Mouse (Mus musculus): ENCODE data around the gene Col23a1. TPM values are rescaled to one million over a fixed set of nuclear protein-coding genes. Genes with fewer than 3 reads are reported as not detected.

The Col23a1 gene
- polyA plus RNA-seq, 1 experiment from 2014 or later: 12.3 TPM

- Histone ChIP-seq H3K4me1 (ENCODE audit: control insufficient read depth, insufficient read depth, low read length) (peaks cover 6% of the 10 kb centered on the region; the same call in 1 of the 2 replicates), H3K4me2 (replicated peaks; ENCODE audit: low read depth, low read length) (no peak overlapping the region), H3K27ac (ENCODE audit: low read depth, low read length) (no peak overlapping the region), H3K36me3 (ENCODE audit: control insufficient read depth, insufficient read depth, low read length) (no peaks in the 10 kb centered on the region), H3K4me3 (ENCODE audit: low read length) (no peak overlapping the region), H3K9ac (ENCODE audit: low read depth, low read length) (no peak overlapping the region), H3K27me3 (ENCODE audit: control insufficient read depth, insufficient read depth, low read length) (no peaks in the 10 kb centered on the region), H3K9me3 (ENCODE audit: control insufficient read depth, low read length) (no peaks in the 10 kb centered on the region)
- no peak for ATAC-seq (ENCODE audit: low FRiP score, low TSS enrichment)
- WGBS: 46% methylated on average over 4 of the region's 4 CpGs
Observed at GRCm38 (mm10) chr11:51458649-51459048, 168.9 kb downstream of the Col23a1 start.

DNA sequence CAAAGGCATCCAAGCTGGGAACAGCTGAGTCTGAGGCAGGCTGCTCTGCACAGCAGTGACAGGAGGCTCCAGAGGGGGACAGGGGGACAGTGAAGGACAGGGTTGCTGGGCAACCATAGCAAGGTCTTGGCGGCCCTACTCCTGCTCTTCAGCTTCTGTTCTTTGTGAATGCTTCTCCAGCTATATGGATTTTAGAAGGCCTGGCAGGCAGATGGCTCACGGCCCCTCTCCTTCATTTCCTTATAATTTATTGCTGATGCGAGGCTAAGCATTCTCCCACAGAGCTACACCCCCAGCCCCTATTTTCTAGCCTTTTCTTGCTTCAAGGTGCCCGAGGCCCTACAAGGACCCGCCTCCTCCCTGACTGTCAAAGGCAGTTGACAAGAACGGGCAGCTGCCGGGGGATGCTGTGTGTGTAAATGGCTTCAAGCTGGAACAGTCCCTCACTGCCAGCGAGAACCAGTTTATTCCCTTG lies 169.9 kb downstream of the Col23a1 start:
- Histone ChIP-seq H3K27me3 (ENCODE audit: control insufficient read depth, insufficient read depth, low read length) (no peaks in the 10 kb centered on the region), H3K4me3 (ENCODE audit: low read length) (no peak overlapping the region), H3K9ac (ENCODE audit: low read depth, low read length) (no peak overlapping the region), H3K9me3 (ENCODE audit: control insufficient read depth, low read length) (no peaks in the 10 kb centered on the region), H3K36me3 (ENCODE audit: control insufficient read depth, insufficient read depth, low read length) (no peaks in the 10 kb centered on the region), H3K27ac (ENCODE audit: low read depth, low read length) (no peak overlapping the region), H3K4me2 (replicated peaks; ENCODE audit: low read depth, low read length) (no peak overlapping the region), H3K4me1 (ENCODE audit: control insufficient read depth, insufficient read depth, low read length) (peaks cover 6% of the 10 kb centered on the region; the same call in 1 of the 2 replicates)
- no peak for ATAC-seq (ENCODE audit: low FRiP score, low TSS enrichment)
- 44% methylated on average over 8 of the region's 8 CpGs for WGBS

DNA sequence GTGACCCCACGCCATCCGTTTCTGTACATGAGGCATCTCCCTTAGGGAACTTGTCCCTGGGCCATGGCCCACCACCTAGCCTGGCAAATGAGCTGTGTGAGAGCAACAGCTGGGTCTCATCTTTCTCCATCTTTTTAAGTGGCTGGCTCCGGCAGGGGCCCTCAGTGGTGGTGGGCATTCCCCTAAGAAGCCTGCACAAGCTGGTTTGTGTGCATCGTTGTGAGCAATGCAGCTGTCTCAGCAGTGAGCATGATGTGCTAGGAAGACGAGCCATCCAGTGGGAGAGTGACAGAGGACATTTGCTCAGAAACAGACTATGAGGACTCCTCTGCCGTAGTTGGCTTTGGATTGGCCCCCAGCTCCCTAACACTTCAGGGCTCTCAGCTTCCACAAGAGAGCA lies 179.0 kb downstream of the Col23a1 start:
- 26% methylated on average over 6 of the region's 6 CpGs for WGBS
- Histone ChIP-seq H3K4me1 (ENCODE audit: control insufficient read depth, insufficient read depth, low read length) (peaks cover 24% of the 10 kb centered on the region), H3K4me2 (replicated peaks; ENCODE audit: low read depth, low read length) (no peak overlapping the region)

DNA sequence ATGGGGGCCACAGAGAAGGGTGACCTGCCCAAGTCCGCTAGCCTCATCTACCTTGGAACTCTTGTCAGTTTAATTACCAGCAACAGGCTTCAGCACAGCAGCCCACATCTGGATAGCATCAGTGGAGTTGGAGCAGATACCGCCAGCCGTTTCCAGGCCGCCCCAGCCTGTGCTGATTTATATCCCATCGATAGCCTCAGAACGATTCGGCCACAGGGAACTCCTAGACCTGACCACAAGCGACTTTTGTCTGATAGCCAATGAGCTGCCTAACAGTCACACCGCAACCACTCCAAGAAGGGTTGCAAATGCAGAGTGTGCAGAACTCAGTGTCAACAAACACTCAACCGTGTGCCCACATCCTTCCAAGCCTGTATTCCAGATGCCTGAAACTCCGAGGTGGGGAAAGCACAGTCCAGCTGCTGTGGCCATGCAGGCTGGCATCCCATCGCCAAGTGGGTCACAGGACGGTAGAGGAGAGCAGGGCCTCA lies 179.7 kb downstream of the Col23a1 start:
- H3K4me2 ChIP-seq (replicated peaks; ENCODE audit: low read depth, low read length): peak overlapping the region; percentile 10
- no peak overlapping the region for H3K9ac ChIP-seq (ENCODE audit: low read depth, low read length)
- H3K4me3 ChIP-seq (ENCODE audit: low read length): no peak overlapping the region
- H3K36me3 ChIP-seq (ENCODE audit: control insufficient read depth, insufficient read depth, low read length): no peaks in the 10 kb centered on the region
- ATAC-seq (ENCODE audit: low FRiP score, low TSS enrichment): no peak
- H3K4me1 ChIP-seq (ENCODE audit: control insufficient read depth, insufficient read depth, low read length): peaks cover 24% of the 10 kb centered on the region
- H3K27ac ChIP-seq (ENCODE audit: low read depth, low read length): peak overlapping the region; percentile 38; the same call in 1 of the 2 replicates
- H3K9me3 ChIP-seq (ENCODE audit: control insufficient read depth, low read length): no peaks in the 10 kb centered on the region
- peaks cover 4% of the 10 kb centered on the region; the same call in 1 of the 2 replicates for H3K27me3 ChIP-seq (ENCODE audit: control insufficient read depth, insufficient read depth, low read length)
- 26% methylated on average over 13 of the region's 13 CpGs for WGBS

More for the DNA sequence above, 179.0 kb downstream of the Col23a1 start:
- Histone ChIP-seq H3K4me3 (ENCODE audit: low read length) (no peak overlapping the region), H3K36me3 (ENCODE audit: control insufficient read depth, insufficient read depth, low read length) (no peaks in the 10 kb centered on the region), H3K27ac (ENCODE audit: low read depth, low read length) (no peak overlapping the region), H3K9ac (ENCODE audit: low read depth, low read length) (no peak overlapping the region), H3K9me3 (ENCODE audit: control insufficient read depth, low read length) (no peaks in the 10 kb centered on the region), H3K27me3 (ENCODE audit: control insufficient read depth, insufficient read depth, low read length) (peaks cover 4% of the 10 kb centered on the region; the same call in 1 of the 2 replicates)
- no peak for ATAC-seq (ENCODE audit: low FRiP score, low TSS enrichment)

DNA sequence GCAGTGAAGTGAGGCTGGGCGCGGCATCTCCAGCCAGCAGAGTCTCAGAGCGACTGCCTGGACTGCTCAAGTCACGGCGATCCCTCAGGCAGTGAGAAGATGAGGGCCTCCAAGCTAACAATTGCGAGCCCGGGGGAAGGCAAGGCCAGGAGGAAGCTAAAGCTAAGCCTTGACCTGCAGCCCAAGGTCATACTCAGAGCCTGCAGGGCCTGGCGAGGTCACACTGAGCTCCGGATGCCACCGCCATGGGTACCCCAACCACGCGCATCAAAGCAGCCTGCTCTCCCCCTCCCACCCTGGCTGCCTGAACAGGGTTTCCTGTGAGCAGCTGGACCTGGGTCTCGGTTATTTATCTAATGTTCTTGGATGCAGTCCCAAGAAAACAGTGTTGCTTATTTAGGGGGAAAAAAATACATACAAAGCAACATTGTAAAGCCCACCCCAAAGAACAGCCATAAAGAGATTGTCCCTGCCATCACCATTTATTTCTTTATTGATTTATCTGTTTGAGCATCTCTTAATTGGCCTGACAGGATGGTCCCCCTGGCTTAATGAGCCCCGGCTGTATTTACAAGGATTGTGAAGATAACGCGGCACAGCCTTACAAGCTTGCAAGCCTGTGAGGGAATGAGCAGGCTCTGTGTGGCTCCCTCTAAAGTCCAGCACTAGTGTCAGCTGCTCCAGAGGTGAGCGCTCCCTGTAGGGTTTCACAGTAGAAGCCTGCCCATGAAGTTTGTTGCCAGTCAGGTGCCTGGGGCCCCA lies 180.8 kb downstream of the Col23a1 start:
- Histone ChIP-seq H3K9ac (ENCODE audit: low read depth, low read length) (no peak overlapping the region), H3K27me3 (ENCODE audit: control insufficient read depth, insufficient read depth, low read length) (peaks cover 4% of the 10 kb centered on the region; the same call in 1 of the 2 replicates), H3K9me3 (ENCODE audit: control insufficient read depth, low read length) (no peaks in the 10 kb centered on the region), H3K4me1 (ENCODE audit: control insufficient read depth, insufficient read depth, low read length) (peaks cover 24% of the 10 kb centered on the region), H3K27ac (ENCODE audit: low read depth, low read length) (peak overlapping the region; percentile 38; the same call in 1 of the 2 replicates), H3K4me2 (replicated peaks; ENCODE audit: low read depth, low read length) (peak overlapping the region; percentile 1; the same call in 1 of the 2 replicates), H3K4me3 (ENCODE audit: low read length) (no peak overlapping the region), H3K36me3 (ENCODE audit: control insufficient read depth, insufficient read depth, low read length) (no peaks in the 10 kb centered on the region)
- peak; percentile 58 for ATAC-seq (ENCODE audit: low FRiP score, low TSS enrichment)
- 15% methylated on average over 17 of the region's 17 CpGs for WGBS

DNA sequence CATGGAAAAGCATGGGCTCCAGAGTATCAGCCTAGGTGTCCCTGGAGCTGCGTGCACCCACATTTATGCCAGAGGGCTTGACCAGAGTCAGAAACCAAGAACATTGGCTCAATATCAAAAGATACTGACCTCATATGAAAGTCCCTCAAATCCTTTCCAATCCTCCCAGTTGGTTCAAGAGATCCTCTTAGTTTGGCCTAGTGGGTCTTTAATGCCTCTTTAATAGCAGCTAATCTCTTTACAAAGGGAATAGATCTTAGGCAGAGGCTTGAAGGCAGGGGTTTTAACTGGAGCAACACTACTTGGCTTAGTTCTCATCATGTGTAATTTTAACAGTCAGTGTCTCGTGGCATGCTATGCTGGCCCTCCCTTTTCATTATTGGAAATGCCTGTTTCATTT lies 184.0 kb downstream of the Col23a1 start:
- H3K9me3 ChIP-seq (ENCODE audit: control insufficient read depth, low read length): no peaks in the 10 kb centered on the region
- 93% methylated on average over 2 of the region's 2 CpGs for WGBS
- no peak overlapping the region for H3K9ac ChIP-seq (ENCODE audit: low read depth, low read length)
- no peak for ATAC-seq (ENCODE audit: low FRiP score, low TSS enrichment)
- peaks cover 4% of the 10 kb centered on the region; the same call in 1 of the 2 replicates for H3K27me3 ChIP-seq (ENCODE audit: control insufficient read depth, insufficient read depth, low read length)
- no peaks in the 10 kb centered on the region for H3K36me3 ChIP-seq (ENCODE audit: control insufficient read depth, insufficient read depth, low read length)
- no peak overlapping the region for H3K4me2 ChIP-seq (replicated peaks; ENCODE audit: low read depth, low read length)
- H3K27ac ChIP-seq (ENCODE audit: low read depth, low read length): no peak overlapping the region
- no peak overlapping the region for H3K4me3 ChIP-seq (ENCODE audit: low read length)
- H3K4me1 ChIP-seq (ENCODE audit: control insufficient read depth, insufficient read depth, low read length): peaks cover 20% of the 10 kb centered on the region

GRCm38 (mm10) chr11:51476543-51476942 lies 186.8 kb downstream of the Col23a1 start:
- no peaks in the 10 kb centered on the region for H3K9me3 ChIP-seq (ENCODE audit: control insufficient read depth, low read length)
- peaks cover 4% of the 10 kb centered on the region; the same call in 1 of the 2 replicates for H3K27me3 ChIP-seq (ENCODE audit: control insufficient read depth, insufficient read depth, low read length)
- H3K27ac ChIP-seq (ENCODE audit: low read depth, low read length): no peak overlapping the region
- H3K36me3 ChIP-seq (ENCODE audit: control insufficient read depth, insufficient read depth, low read length): no peaks in the 10 kb centered on the region
- ATAC-seq (ENCODE audit: low FRiP score, low TSS enrichment): no peak
- no peak overlapping the region for H3K4me2 ChIP-seq (replicated peaks; ENCODE audit: low read depth, low read length)
- WGBS: 61% methylated on average over 4 of the region's 4 CpGs
- H3K4me3 ChIP-seq (ENCODE audit: low read length): no peak overlapping the region
- no peak overlapping the region for H3K9ac ChIP-seq (ENCODE audit: low read depth, low read length)
- no peaks in the 10 kb centered on the region for H3K4me1 ChIP-seq (ENCODE audit: control insufficient read depth, insufficient read depth, low read length)

GRCm38 (mm10) chr11:51477571-51477970 lies 187.9 kb downstream of the Col23a1 start:
- Histone ChIP-seq H3K9me3 (ENCODE audit: control insufficient read depth, low read length) (no peaks in the 10 kb centered on the region), H3K9ac (ENCODE audit: low read depth, low read length) (no peak overlapping the region), H3K36me3 (ENCODE audit: control insufficient read depth, insufficient read depth, low read length) (no peaks in the 10 kb centered on the region), H3K4me2 (replicated peaks; ENCODE audit: low read depth, low read length) (no peak overlapping the region), H3K4me3 (ENCODE audit: low read length) (no peak overlapping the region), H3K27me3 (ENCODE audit: control insufficient read depth, insufficient read depth, low read length) (0 out of 2 replicates have a peak, but pooled peaks cover 4% of the 10 kb centered on the region), H3K4me1 (ENCODE audit: control insufficient read depth, insufficient read depth, low read length) (0 out of 2 replicates have a peak, but pooled peaks cover under 1% of the 10 kb centered on the region), H3K27ac (ENCODE audit: low read depth, low read length) (no peak overlapping the region)
- WGBS: 87% methylated on average over 8 of the region's 8 CpGs
- no peak for ATAC-seq (ENCODE audit: low FRiP score, low TSS enrichment)

GRCm38 (mm10) chr11:51482251-51482650 lies 192.5 kb downstream of the Col23a1 start:
- Histone ChIP-seq H3K4me1 (ENCODE audit: control insufficient read depth, insufficient read depth, low read length) (peaks cover 10% of the 10 kb centered on the region; the same call in 1 of the 2 replicates), H3K36me3 (ENCODE audit: control insufficient read depth, insufficient read depth, low read length) (no peaks in the 10 kb centered on the region), H3K9me3 (ENCODE audit: control insufficient read depth, low read length) (no peaks in the 10 kb centered on the region), H3K27me3 (ENCODE audit: control insufficient read depth, insufficient read depth, low read length) (no peaks in the 10 kb centered on the region), H3K27ac (ENCODE audit: low read depth, low read length) (no peak overlapping the region), H3K4me3 (ENCODE audit: low read length) (no peak overlapping the region), H3K9ac (ENCODE audit: low read depth, low read length) (no peak overlapping the region), H3K4me2 (replicated peaks; ENCODE audit: low read depth, low read length) (no peak overlapping the region)
- 23% methylated on average over 3 of the region's 3 CpGs for WGBS
- no peak for ATAC-seq (ENCODE audit: low FRiP score, low TSS enrichment)

Measured in kidney, embryonic 14.5 days (tissue).